Mouse (Mus musculus) heart, embryonic 11.5 days (tissue): ENCODE data around the gene Olfr68. TPM values are rescaled to one million over a fixed set of nuclear protein-coding genes. Genes with fewer than 3 reads are reported as not detected.
"Not testable (repeated sequence)": the region's sequence is repeated elsewhere in the genome, so short reads cannot be mapped to it uniquely, and the experiment has no call there.

Source experiments
- ATAC-seq: fragments of 200-750 bp; cut with Nextera tagmentation; replicated peaks from 2 replicates; pipeline ENCODE4 v1.8.0; 2017; ENCODE audit warnings: moderate library complexity; ENCODE audit not compliant: insufficient number of reproducible peaks, low FRiP score, low TSS enrichment
- H3K27ac ChIP-seq: fragments of 300-500 bp; sonication (generic); 2 replicates; pipeline ENCODE4 v1.5.1; 2014; ENCODE audit warnings: mild to moderate bottlenecking, low read depth, low read length
- H3K27me3 ChIP-seq: fragments of 300-500 bp; sonication (generic); 2 replicates; pipeline ENCODE4 v1.6.1; 2014; ENCODE audit warnings: mild to moderate bottlenecking, low read length, mixed read lengths; ENCODE audit not compliant: control insufficient read depth, insufficient read depth
- H3K36me3 ChIP-seq: fragments of 300-500 bp; sonication (generic); 2 replicates; pipeline ENCODE4 v1.6.1; 2014; ENCODE audit warnings: mild to moderate bottlenecking, low read length, moderate library complexity, mixed read lengths; ENCODE audit not compliant: control insufficient read depth, insufficient read depth
- H3K4me1 ChIP-seq: fragments of 300-500 bp; sonication (generic); 2 replicates; pipeline ENCODE4 v1.6.1; 2014; ENCODE audit warnings: low read length; ENCODE audit not compliant: control insufficient read depth, insufficient read depth
- H3K4me2 ChIP-seq: fragments of 300-500 bp; sonication (generic); 2 replicates; pipeline ENCODE4 v1.6.1; 2014; ENCODE audit warnings: mild to moderate bottlenecking, moderate library complexity
- H3K4me3 ChIP-seq: fragments of 300-500 bp; sonication (generic); 2 replicates; pipeline ENCODE4 v1.5.1; 2014; ENCODE audit warnings: low read depth, low read length
- H3K9ac ChIP-seq: fragments of 300-500 bp; sonication (generic); 2 replicates; pipeline ENCODE4 v1.6.1; 2014; ENCODE audit warnings: mild to moderate bottlenecking, low read depth, low read length, moderate library complexity
- H3K9me3 ChIP-seq: fragments of 300-500 bp; sonication (generic); replicated peaks from 2 replicates; pipeline ENCODE4 v1.6.1; 2016; ENCODE audit warnings: low read length; ENCODE audit not compliant: control insufficient read depth
- WGBS: fragments of 180-500 bp; shearing (Covaris S2); extraction: QIAGEN DNeasy Blood & Tissue Kit; methylation state at CpG from one replicate; pipeline ENCODE4 v1.1.7; 2014; ENCODE audit not compliant: insufficient replicate concordance; 5-methylcytosine and 5-hydroxymethylcytosine counted together
- polyA plus RNA-seq: library from polyadenylated mRNA; unstranded; fragments of >200 nt; fragmentation: Nextera tagmentation; extraction: Ambion mirVana; gene quantifications from 2 replicates; pipeline ENCODE4 v1.2.1, GENCODE M21; 2014

Olfr68 gene
- polyA plus RNA-seq, 1 experiment from 2014 or later: not detected

DNA sequence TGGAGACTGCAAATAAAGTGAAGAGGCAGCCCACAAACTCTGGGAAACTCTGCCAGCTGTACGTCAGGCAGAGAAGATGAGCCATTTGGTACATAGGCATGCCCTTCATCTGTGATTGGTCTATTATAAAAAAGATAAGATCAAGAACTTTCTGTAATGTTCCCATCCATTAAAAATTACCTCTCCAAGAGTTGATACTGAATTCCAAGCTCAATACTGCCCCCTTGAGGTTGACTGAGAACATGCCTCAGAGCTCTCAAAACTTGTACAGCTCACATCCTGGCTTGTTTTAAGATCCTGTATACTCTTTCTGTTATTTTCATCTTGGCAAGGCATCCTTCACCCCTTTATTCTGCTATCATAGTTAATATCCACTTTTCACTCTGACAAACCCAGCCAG, 27.4 kb upstream of the Olfr68 start:
- no peaks in the 10 kb centered on the region for H3K36me3 ChIP-seq
- H3K27ac ChIP-seq: no peak overlapping the region
- ATAC-seq: no peak
- peaks cover 5% of the 10 kb centered on the region; the same call in 1 of the 2 replicates for H3K4me1 ChIP-seq
- H3K4me2 ChIP-seq: no peak overlapping the region
- 70% methylated on average over 1 of the region's 1 CpGs for WGBS
- no peaks in the 10 kb centered on the region for H3K27me3 ChIP-seq
- no peak overlapping the region for H3K4me3 ChIP-seq
- no peak overlapping the region for H3K9ac ChIP-seq
- H3K9me3 ChIP-seq: no peaks in the 10 kb centered on the region

DNA sequence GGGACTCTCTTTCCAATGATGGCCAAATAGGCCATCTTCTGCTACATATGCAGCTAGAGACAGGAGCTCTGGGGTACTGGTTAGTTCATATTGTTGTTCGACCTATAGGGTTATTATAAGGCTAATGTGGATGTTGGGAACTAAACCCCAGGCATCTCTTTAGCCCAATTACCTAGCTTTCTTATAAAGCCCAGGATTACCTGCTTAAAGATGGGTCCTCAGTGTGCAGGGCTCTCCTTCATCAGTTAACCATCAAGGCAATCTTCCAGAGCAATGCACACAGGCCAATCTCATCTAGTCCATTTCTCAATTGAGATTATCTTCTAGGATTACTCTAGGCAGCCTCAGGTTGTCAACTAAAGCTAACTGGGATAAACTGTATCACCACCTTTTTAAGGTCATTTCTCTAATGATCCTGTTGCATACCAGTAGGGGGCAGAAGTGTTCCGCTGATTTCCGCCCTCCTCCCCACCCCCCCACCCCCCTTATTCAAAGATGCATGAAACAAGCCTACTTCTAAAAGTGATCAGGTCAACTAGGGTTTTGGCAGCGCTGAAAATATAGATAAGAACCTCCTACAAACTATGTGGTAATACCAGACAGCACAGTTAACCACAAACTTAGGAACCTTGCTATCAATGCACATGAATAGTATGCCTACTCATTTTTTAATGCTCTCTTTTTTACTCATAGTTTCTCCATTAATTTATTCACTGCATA, 13.3 kb upstream of the Olfr68 start:
- no peak overlapping the region for H3K9ac ChIP-seq
- no peak overlapping the region for H3K27ac ChIP-seq
- no peaks in the 10 kb centered on the region for H3K9me3 ChIP-seq
- H3K4me1 ChIP-seq: no peaks in the 10 kb centered on the region
- H3K4me3 ChIP-seq: no peak overlapping the region
- WGBS: 11% methylated on average over 4 of the region's 4 CpGs
- ATAC-seq: no peak; the same call in 1 of the 2 replicates
- no peaks in the 10 kb centered on the region for H3K27me3 ChIP-seq
- H3K4me2 ChIP-seq: no peak overlapping the region
- H3K36me3 ChIP-seq: no peaks in the 10 kb centered on the region

DNA sequence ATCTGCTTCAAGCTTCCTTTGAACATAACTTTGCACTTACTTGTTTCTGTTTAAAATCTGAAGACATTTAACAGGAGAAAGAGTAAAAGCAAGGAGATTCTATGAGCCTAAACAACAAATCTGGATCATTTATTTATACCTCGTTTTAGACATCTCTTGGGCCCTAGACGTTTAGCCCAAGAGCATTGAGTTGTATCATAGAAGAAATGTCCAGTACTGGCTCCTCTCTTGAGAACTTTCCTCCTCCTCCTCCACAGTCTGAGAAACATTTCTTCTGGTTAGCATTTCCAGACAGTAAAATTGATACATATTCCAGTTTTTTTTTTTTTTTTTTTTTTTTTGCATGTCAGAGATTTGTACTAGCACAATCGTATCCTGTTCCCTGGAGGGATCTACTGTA, 12.2 kb upstream of the Olfr68 start, which contains the start of gene Olfr67:
TSS of gene Olfr67 (minus strand) at position 101 of the 400 bp plus-strand sequence.
- no peak within 1 kb of the TSS for H3K27ac ChIP-seq
- H3K9me3 ChIP-seq: no peaks in the 10 kb centered on the region
- H3K4me1 ChIP-seq: no peaks in the 10 kb centered on the region
- 83% methylated on average over 3 of the region's 3 CpGs for WGBS
- no peaks in the 10 kb centered on the region for H3K36me3 ChIP-seq
- no peak within 1 kb of the TSS for H3K4me3 ChIP-seq
- ATAC-seq: no peak
- no peak within 1 kb of the TSS for H3K9ac ChIP-seq
- H3K27me3 ChIP-seq: no peaks in the 10 kb centered on the region
- no peak within 1 kb of the TSS for H3K4me2 ChIP-seq

- H3K4me2 ChIP-seq, H3K36me3 ChIP-seq, H3K9ac ChIP-seq, H3K27ac ChIP-seq, ATAC-seq, H3K4me3 ChIP-seq, H3K9me3 ChIP-seq, H3K27me3 ChIP-seq, H3K4me1 ChIP-seq: not testable (repeated sequence)
- 55% methylated on average over 4 of the region's 4 CpGs for WGBS
These were observed 1.8 kb downstream of the Olfr68 start for GRCm38 (mm10) chr7:103777652-103778051.

GRCm38 (mm10) chr7:103771494-103771893, 8.0 kb downstream of the Olfr68 start, which contains the start of gene Olfr69:
Gene Olfr69 (minus strand): TSS chr7:103771594.
- Histone ChIP-seq H3K9ac (no peak within 1 kb of the TSS), H3K27ac (no peak within 1 kb of the TSS), H3K4me3 (no peak within 1 kb of the TSS), H3K4me1 (no peaks in the 10 kb centered on the region), H3K4me2 (no peak within 1 kb of the TSS), H3K27me3 (no peaks in the 10 kb centered on the region), H3K9me3 (no peaks in the 10 kb centered on the region), H3K36me3 (no peaks in the 10 kb centered on the region)
- 71% methylated on average over 2 of the region's 2 CpGs for WGBS
- no peak for ATAC-seq

GRCm38 (mm10) chr7:103767687-103768086, 11.8 kb downstream of the Olfr68 start:
- 75% methylated on average over 6 of the region's 6 CpGs for WGBS

GRCm38 (mm10) chr7:103762212-103762611, 17.3 kb downstream of the Olfr68 start:
- H3K4me2 ChIP-seq, H3K27me3 ChIP-seq, H3K4me1 ChIP-seq, H3K9me3 ChIP-seq, H3K36me3 ChIP-seq, H3K4me3 ChIP-seq, ATAC-seq, H3K27ac ChIP-seq, H3K9ac ChIP-seq: not testable (repeated sequence)
- 80% methylated on average over 6 of the region's 6 CpGs for WGBS

More at GRCm38 (mm10) chr7:103767687-103768086, 11.8 kb downstream of the Olfr68 start:
- H3K4me1 ChIP-seq, H3K27me3 ChIP-seq, H3K36me3 ChIP-seq, H3K27ac ChIP-seq, H3K9me3 ChIP-seq, H3K4me2 ChIP-seq, H3K4me3 ChIP-seq, ATAC-seq, H3K9ac ChIP-seq: not testable (repeated sequence)

- 34% methylated on average over 2 of the region's 2 CpGs for WGBS
- Histone ChIP-seq H3K36me3 (no peaks in the 10 kb centered on the region), H3K27ac (no peak within 1 kb of the TSS), H3K27me3 (no peaks in the 10 kb centered on the region), H3K9ac (no peak within 1 kb of the TSS), H3K9me3 (no peaks in the 10 kb centered on the region), H3K4me3 (no peak within 1 kb of the TSS), H3K4me2 (no peak within 1 kb of the TSS), H3K4me1 (no peaks in the 10 kb centered on the region)
- ATAC-seq: no peak
These were observed 22.3 kb downstream of the Olfr68 start, which contains the start of gene Olfr630 for GRCm38 (mm10) chr7:103757233-103757632. Gene Olfr630 (minus strand): TSS chr7:103757333.

- H3K9ac ChIP-seq: no peak within 1 kb of the TSS
- H3K27me3 ChIP-seq: no peaks in the 10 kb centered on the region
- no peak within 1 kb of the TSS for H3K27ac ChIP-seq
- H3K4me3 ChIP-seq: no peak within 1 kb of the TSS
- ATAC-seq: no peak
- H3K9me3 ChIP-seq: no peaks in the 10 kb centered on the region
- 75% methylated on average over 2 of the region's 2 CpGs for WGBS
- H3K36me3 ChIP-seq: no peaks in the 10 kb centered on the region
- no peak within 1 kb of the TSS for H3K4me2 ChIP-seq
- no peaks in the 10 kb centered on the region for H3K4me1 ChIP-seq
These were observed 34.7 kb downstream of the Olfr68 start, which contains the start of gene Olfr629 for GRCm38 (mm10) chr7:103744843-103745242. Gene Olfr629 (minus strand): TSS chr7:103744943.
